Mouse (Mus musculus) megakaryocyte, adult 5-6 weeks (primary cell): ENCODE measurements around the gene Alg2. TPM values are rescaled to one million over a fixed set of nuclear protein-coding genes. Genes with fewer than 3 reads are reported as not detected.
A peak's percentile ranks its signal among the peaks of the same experiment; 100 is the strongest.

Experiments used
- ATAC-seq: 2 replicates; pipeline ENCODE4 v1.8.0; 2016; ENCODE audit warnings: mild to moderate bottlenecking, inconsistent platforms; ENCODE audit not compliant: poor library complexity, severe bottlenecking
- total RNA-seq, 2 experiments: library from RNA; stranded (forward) in 1 of 2; stranded (reverse) in 1 of 2; fragments of 153-499, 151-499 nt in 1 of 2; fragments of 221-1000, 200-1000 nt in 1 of 2; gene quantifications; 2 replicates each; pipeline versions ENCODE4 v1.2.3 to v1.2.4; 2015 to 2017

Alg2 gene
- total RNA-seq, 2 experiments from 2014 or later = 7.9 to 19.1 TPM

DNA sequence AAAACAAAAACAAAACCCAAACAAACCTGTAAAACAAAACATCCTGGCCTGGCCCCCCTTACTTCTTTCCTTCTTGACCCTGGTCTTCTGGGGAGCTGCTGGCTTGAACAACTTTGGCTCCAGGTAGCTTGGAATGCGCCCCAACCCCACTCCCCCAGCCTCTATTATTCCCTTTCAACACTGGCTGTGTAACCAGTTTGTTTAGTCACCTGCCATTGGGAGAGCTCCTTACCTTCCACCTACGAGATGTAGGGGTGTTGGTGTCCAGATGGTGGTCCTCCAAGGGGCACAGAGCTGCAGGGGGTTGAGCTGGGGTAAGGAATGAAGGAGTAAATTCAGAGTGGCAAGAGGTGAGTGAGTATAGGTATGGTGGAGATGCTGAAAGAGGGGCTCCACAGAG, 6.9 kb downstream of the Alg2 start:
- ATAC-seq = no peak

DNA sequence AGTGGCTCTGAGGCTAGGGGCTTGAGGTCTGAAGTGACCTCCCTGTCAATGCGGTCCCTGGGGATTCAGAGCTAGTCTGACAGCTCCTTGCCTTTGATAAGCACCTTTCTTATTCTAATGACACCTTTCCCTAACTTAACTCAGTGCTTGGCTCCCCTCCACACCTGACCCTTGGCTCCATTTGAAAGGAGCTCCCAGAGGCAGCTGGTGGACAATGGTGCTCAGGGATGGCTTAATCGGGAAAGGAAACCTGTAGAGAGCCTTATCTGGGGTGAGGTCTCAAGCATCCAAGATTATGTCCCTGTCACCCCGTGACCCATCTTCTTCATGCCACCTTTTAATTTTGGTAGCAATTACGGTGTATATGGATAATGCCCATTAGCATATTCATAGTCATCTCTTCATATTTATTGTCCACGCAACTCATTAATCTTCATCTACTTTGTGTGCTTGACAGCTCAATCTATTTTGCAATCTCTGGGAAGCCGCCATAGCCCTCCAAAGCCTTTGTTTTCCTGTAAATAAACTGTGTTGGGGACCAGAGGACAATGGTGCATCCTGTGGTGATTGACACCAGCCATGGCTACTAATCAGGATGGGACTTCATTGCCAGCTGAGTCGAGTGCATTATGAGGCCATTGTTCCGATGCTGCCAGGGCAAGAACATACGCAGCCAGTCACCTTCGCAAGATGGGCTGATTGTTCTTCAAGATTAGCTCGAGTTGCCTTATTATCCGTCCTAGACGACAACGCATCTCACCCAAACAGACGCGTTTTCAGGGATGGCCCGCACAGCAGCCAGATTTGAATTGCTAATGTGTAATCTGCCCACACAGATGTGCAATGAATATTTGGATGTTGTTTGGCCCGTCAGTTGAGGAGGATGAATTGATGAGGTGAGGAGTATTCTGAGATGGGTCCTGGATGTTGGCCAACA, 24.3 kb downstream of the Alg2 start:
- ATAC-seq = no peak

DNA sequence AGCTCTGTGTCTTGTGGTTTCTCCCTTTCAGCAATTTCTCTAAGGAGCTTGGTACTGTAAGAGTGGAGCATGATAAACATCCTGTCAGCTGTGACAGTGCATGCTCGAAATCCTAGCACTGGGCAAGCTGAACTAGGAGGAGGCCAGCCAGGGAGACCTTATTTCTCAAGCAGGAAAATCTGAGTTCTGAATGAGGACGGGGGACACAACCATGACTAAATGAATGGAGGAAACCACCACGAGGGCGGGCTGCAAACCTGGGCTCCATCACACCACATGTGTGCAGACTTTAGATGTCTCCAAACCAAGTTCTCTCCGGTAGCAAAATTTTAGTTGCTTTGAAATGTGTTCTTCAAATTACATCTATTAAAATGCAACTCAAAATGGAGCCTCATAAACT, 25.0 kb downstream of the Alg2 start:
- ATAC-seq = no peak

DNA sequence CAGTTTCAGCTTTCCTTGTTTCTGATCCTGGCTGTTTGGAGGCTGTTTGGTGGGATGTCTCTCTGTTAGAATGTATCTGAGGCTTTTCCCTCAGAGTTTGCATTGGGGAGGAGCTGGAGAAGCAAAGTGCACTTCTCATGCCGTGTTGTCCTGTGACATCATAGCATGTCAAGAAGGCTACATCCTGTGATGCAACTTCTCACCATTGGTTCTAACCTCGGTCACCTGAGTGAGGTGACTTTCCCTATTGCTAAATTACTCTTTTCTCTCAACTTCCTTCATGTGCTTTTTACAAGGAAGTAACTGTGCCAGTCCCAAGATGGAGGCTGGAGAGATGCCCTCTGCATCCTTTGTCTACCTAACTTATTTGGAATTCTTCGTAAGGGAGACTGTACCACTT, 25.6 kb downstream of the Alg2 start:
- peak; percentile 89 for ATAC-seq

DNA sequence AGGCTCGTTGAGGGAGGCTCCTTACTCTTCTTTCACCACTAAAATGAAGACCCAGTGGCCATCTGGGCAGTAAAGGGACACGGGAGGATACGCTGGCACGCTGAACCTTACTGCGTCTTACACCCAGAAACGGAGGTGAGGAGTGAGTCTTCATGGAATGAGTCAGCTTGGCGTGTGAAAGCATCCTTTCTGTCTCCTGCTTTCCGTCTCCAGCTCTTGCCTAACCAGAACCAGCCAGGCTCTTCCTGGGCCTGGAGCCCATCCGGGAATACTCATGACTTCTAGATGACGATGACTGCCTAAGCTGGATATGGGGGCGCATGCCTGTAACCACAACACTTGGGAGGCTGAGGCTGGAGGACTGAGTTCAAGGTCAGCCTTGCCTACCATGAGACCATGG, 33.2 kb downstream of the Alg2 start:
- no peak for ATAC-seq

DNA sequence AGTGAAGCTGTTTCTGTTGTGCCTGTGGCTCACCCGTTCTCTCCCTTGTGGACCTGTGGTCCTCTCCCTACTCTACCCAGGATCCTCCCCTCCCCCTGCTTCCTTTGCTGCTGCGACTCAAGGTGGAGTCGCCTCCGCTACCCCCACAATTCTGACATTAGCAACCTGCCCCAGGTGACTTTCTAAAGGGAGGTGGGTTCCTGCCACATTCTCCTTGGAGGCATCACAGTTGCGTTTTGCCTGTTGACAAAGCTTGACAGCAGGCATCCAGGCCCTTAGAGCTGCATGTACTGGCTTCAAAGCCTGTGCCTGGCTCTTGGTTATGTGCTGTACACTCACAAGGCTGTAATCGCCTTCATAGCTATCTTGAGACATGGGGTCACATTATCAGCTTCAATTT, 35.2 kb downstream of the Alg2 start:
- no peak for ATAC-seq

DNA sequence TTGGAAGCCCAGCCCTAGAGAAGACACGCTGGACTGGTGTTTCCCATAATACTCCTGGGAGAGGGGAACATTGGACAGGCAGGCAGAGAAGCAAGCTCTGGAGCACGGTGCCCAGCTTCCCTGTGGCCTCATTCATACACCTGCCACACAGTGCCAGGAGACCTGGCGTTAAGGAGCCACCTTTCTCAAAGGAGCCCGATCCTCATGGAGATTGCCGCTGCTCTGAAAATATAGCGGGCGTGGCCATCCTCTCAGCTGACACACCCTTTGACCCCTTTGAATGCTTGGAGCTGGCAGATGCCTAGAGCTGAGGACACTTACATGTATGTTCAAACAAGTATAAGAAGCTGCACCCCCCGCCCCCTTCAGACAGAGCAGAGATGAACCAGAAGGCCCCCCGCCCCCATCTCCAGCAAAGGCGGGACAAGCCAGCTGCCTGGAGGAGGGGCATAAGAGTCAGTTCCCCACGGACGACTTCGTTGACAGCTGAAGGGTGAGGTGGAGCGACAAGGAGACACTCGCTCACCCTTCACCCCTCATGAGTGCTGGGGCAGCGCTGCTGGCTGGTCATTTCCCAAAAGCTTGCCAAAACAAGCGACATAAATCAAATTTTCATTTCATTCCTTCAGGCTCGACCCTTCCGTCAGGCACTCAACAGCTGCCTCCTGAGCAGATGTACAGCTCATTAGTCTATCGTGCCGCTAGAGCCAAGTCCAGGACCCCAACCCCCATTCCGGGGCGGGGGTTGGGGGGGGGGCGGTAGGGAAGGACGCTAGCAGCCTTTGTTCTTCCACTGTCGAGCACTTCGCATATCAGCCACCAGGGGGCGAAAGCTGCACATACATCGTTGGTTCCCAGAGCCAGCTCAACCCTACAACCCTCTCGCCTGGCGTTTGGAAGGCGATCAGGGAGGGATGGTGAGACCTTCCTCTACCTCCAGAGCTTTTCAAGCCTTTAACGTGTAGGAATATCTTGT, 36.5 kb downstream of the Alg2 start:
- peak; percentile 98 for ATAC-seq

DNA sequence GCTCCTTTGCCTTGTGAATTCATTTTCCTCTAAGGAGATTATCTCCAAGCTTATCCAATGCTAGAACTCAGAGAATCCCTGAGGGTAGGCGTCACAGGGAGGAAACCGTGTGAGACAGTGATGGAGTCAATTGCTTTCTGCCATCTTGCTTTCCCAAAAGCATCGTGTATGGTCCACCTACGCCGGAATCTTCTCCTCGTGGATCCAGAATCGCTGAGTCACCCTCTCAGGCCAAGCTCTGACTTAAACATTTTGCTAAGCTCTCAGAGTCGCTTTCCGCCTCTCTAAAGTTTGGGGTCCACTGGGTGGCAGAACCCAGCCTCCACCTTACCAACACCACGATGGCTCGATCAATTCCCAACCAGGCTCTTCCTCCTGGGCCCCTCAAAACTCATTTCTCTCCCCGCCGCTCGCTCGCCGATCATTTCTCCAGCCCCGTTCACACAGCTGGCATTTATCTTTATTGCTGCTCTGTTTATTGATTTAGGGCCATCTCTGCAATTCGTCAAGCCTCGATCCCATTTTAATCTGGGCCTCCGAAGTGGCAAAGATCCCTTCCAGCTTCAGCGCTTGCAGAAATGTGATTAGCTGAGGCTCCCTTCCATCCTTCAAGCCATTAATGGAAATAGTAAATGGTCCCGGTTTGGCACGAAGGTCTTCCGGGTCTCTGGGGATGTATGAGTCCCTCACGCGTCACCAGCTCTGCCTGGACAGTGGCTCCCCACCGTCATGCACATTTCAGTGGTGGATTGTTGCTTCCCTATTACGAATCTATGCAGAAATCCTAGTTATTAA, 38.4 kb downstream of the Alg2 start:
- ATAC-seq = no peak

DNA sequence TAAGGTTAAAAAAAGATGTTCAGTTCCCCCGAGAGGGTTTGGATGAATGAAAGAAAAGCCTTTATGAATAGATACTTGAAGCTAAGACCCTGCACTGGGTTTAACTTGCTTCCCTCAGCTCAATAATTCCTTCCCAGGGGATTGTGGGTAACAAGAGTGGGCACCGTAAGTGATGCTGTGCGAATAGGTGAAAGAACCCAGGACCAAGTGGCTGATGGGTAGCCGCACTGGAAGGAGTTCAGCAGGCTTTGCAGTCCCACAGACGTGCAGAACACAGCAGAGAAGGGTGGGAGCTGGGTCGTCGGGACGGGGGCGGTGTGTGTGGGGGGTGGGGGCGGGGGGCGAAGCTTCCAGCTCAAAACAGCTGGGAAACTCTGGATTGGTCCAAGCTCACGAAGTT, 39.0 kb downstream of the Alg2 start:
- no peak for ATAC-seq

DNA sequence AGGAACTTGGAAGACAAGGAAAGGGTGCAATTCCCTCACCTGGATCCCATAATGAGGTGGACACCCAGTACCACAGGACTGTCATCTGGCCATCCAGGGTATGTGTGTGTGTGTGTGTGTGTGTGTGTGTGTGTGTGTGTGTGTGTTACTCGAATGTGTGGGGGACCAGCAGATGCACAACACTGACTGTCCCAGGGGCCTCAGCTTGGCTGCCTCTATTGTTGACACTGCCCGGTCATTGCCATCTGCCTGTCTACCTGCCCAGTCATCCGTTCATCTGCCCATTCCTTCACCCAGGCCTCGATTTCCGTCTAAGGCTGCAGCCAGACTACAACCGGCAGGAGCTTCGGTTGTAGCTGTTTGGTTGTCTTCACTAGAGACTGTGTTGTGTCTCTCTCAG, 41.4 kb downstream of the Alg2 start:
- ATAC-seq = no peak

DNA sequence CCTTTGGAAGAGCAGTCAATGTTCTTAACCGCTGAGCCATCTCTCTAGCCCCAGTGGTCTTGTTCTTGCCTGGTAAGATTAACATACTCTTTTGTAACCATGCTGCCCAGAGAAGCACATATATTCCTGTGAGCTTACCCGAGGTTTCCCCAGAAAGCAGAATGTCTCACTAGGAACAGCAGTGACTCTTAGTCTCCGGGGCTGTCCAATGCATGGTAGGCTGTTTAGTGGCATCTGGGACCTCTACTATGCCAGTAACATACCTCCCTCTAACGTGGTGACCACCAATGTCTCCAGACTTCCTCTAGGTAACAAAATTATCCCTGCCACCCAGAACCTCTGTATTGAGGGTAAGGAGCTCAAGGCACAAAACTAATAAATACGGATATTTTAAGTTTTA, 43.1 kb downstream of the Alg2 start:
- ATAC-seq = no peak

DNA sequence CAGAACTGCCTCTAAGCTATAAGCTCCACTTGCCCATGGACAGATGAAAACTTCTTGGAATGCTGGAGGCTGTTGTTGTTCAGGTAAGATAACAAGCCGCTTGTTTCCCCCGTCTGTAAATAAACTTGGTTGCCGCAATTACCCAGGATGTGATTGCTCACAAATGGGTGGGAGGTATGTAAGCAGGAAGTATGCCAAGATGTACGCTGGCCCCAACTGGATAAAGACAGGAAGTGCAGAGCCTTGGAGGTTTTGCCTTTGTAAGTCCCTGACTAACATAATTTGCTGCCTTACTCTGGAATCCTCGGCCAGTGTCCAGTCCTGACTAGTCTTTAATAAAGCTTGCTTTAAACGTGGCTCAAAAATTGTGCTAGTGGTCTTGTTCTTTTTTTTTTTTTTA, 43.6 kb downstream of the Alg2 start:
- peak; percentile 60 for ATAC-seq

DNA sequence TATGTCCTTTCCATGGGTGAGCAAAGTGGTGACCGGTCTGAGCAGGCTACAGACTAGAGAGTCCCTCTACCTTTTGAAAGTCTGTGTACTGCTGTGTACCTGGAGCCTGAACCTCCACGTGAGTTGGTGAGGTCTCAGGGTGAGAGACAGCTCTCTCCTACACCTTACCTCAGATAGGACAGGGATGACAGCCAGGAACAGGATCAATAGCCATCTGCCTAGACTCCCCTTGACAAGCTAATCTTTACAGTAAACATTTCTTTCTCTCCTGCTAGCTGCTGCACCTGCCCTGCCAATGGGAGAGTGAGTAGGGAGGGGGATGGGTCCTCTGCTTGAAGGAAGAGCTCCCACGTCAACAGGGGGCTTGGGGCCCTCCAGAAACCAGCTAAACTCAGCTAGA, 46.5 kb downstream of the Alg2 start:
- no peak for ATAC-seq

DNA sequence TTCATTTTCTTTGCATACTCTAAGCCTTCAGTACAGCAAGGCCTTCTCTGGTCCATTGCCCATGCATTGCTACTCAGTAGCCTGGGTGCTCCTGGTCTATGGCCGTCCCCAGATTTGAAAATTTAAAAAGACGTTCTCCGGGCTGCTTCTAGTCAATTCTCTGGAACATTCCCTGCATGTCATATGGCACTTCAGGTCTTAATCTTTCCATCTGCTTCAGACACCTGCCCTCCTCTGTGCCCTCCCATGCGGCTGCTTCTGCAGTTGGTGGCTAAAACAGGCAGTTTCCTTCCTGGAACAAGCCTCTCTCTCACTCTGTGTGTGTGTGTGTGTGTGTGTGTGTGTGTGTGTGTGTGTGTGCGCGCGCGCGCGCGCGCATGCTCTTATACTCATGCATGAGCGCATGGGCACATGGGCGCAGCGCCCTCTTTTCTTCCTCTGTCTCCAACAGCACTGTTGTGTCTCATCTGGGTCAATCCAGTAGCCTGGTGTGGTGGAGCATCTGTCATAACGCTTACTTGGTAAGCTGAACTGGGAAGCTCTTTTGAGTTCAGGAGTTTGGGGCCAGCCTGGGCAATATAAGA, 48.8 kb downstream of the Alg2 start:
- no peak for ATAC-seq

DNA sequence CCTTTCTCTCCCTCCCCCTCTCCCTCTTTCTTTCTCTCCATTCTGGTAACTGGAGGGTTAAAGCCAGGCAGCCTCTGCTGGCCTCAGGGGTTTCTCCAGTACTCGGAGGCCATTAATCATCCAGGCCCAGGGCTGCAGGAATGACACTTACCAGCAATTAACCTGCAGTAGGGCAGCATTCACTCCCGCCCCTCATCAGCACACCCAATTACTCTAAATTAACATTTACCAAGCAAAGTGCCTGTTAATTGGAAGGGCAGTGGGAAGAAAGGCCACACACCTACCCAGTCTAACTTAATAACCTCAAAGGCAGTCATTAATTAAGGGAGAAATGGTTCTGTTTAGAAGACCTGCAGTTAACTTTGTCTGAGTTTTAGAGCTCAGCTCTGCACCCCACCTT, 49.8 kb downstream of the Alg2 start:
- ATAC-seq = no peak

DNA sequence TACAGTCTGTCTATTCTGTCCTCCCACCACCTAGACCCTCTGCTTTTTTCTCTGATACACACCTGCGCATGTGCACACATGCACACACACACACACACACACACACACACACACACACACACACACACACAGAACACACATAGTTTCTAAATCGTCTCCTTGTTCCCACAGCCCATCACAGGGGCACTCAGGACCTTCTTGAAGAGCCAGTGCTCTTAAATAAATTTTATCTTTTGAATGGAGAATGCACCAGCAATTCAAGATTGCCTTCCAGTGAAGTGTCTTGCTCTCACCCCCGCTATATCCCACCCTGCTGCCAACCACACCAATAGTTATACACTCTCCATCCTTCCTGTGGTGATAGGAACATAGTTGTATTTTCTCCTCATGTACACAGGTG, 51.2 kb downstream of the Alg2 start:
- no peak for ATAC-seq

DNA sequence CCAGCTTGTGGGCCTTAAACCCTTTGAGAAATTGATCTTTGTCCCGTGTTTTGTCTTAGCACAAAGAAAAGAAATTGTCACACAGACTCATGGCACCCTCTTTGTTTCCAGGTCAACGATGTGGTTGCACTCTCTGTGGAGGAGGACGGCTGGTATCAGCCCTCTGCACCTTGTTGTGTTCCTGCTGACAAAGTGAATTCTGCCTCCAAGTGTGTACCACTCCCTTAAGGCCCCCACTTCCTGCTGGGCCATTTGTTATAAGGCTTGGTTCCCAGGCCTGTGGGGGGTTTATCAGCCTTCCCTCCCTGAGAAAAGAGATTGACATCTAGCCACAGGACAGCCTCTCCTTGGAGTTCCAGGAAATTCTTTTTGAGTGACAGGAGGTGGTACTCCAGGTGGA, 51.9 kb downstream of the Alg2 start:
- no peak for ATAC-seq

DNA sequence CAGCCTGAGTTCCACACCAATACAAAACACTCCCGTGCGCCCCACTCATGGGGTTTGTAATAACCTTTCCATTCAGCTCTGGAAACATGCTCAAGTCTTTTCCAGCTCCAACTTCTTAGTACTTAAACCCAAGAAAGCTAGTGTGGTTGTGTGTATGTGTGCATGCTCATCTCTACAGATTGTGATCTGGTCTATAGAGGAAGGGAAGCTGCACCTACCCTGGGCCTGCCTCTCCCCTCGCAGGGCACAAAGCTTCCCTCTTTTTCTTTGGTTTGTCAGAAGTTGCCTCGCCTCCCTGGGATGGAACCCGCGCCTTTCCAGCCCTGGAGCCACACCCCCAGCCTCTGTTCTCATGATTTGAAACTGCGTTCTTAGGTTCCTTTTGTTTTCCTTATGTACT, 53.9 kb downstream of the Alg2 start:
- ATAC-seq = no peak

DNA sequence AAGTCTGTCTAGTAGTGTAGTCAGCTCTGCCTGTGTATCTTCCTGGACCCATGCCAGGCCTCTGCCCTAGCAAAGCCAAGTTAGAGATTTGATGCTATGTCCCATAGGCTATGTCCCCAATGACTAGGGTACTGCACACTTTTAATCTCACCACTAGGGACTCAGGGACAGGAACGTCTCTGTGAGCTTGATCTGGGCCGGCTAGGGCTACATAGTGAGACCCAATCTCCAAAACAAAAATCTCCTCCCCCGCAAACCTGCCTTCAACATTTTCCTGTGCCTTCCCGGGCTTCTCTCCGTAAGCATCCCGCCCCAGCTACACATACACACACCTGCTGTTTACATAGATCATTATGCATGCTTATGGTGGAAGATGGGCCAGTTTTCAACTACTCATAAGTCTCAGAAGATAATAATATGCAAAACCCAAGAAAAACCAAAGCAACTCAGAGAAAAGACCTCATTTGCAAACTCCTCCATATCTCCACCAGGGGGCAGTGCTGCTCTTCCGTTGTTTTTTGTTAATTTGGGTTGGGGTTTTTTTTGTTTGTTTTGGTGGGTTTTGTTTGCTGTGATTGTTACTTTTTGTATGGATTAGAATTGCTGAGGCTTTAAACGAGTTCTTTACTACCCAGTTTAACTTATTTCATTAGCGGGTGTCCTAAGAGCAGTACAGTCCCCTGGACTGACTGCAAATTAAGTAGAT, 54.7 kb downstream of the Alg2 start:
- no peak for ATAC-seq

DNA sequence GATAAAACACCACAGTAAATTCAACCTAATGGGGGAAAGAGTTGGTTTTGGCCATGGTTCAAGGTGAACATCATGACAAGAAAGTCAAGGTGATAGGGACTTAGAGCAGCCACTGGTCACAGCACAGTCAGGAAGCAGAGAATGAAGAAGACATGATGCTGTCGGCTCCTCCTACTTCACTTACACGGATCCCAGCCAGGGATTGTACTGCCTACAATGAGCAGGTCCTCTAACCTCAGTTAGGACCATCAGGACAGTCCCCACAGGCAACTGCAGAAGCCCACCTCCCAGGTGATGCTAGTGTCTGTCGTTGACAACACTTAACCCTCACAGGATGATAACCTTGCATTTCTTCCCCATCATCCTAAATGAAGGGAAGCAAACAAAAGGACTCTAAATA, 56.3 kb downstream of the Alg2 start:
- no peak for ATAC-seq
